7 mouse cellular contexts compared by ENCODE assay signal in genomic region chr9:13748798-13749674, GRCm38 (mm10). TPM values are rescaled to one million over a fixed set of nuclear protein-coding genes. Genes with fewer than 3 reads are reported as not detected.
DNase-seq lines count a peak whose midpoint lies in the region; ATAC-seq and TF ChIP-seq lines count a peak whose summit lies in the region.

No protein-coding gene starts in this region.

- peak overlapping the region; percentile 98 for H3K9ac ChIP-seq in embryonic facial prominence, embryonic 12.5 days
- peak overlapping the region; percentile 97 for H3K9ac ChIP-seq in heart, adult 2 months (ENCODE audit: low read depth, low read length)
- peak overlapping the region; percentile 98 for H3K9ac ChIP-seq in limb, embryonic 13.5 days
- peak overlapping the region; percentile 84 for H3K9ac ChIP-seq in midbrain, embryonic 16.5 days (ENCODE audit: low read depth, low read length)

- H3K36me3 ChIP-seq in embryonic facial prominence, embryonic 12.5 days, result no peaks in the 10 kb centered on the region
- peaks cover 9% of the 10 kb centered on the region for H3K36me3 ChIP-seq in heart, adult 2 months (ENCODE audit: control insufficient read depth, insufficient read depth, low read length)
- no peaks in the 10 kb centered on the region; the same call in 1 of the 2 replicates for H3K36me3 ChIP-seq in limb, embryonic 13.5 days
- no peaks in the 10 kb centered on the region for H3K36me3 ChIP-seq in midbrain, embryonic 16.5 days (ENCODE audit: control insufficient read depth, insufficient read depth, low read length)

- peak; percentile 99 for DNase-seq in adrenal gland, postnatal 25 days
- DNase-seq in heart, adult 2 months, result peak; percentile 97 to 98
- DNase-seq in kidney, adult 8-10 months, result peak; percentile 94 to 95
- DNase-seq in spleen, postnatal 10 days (ENCODE audit: low spot score in 2 of 2), result peak; percentile 94 to 97

- peak overlapping the region; percentile 95 for H3K4me3 ChIP-seq in embryonic facial prominence, embryonic 12.5 days
- H3K4me3 ChIP-seq in heart, adult 2 months, result peak overlapping the region; percentile 93
- H3K4me3 ChIP-seq in limb, embryonic 13.5 days, result peak overlapping the region; percentile 98
- H3K4me3 ChIP-seq in midbrain, embryonic 16.5 days (ENCODE audit: low read depth, low read length), result peak overlapping the region; percentile 82

- peak overlapping the region; percentile 81 for H3K4me2 ChIP-seq in embryonic facial prominence, embryonic 12.5 days (replicated peaks)
- H3K4me2 ChIP-seq in limb, embryonic 13.5 days (replicated peaks), result peak overlapping the region; percentile 87
- peak overlapping the region; percentile 87 for H3K4me2 ChIP-seq in midbrain, embryonic 16.5 days (ENCODE audit: low read length)

- H3K9me3 ChIP-seq in embryonic facial prominence, embryonic 12.5 days, result 0 out of 2 replicates have a peak, but pooled peaks cover 5% of the 10 kb centered on the region
- peaks cover 5% of the 10 kb centered on the region; the same call in 1 of the 2 replicates for H3K9me3 ChIP-seq in limb, embryonic 13.5 days
- H3K9me3 ChIP-seq in midbrain, embryonic 16.5 days (replicated peaks; ENCODE audit: control insufficient read depth, low read length, poor library complexity, severe bottlenecking), result no peaks in the 10 kb centered on the region; the same call in 1 of the 2 replicates

- peak; percentile 19; the same call in 1 of the 2 replicates for TF ChIP-seq CTCF in heart, adult 2 months (IDR thresholded peaks at IDR 0.05)

- H3K27ac ChIP-seq in embryonic facial prominence, embryonic 12.5 days, result peak overlapping the region; percentile 94
- peak overlapping the region; percentile 92 for H3K27ac ChIP-seq in heart, adult 2 months
- peak overlapping the region; percentile 92 for H3K27ac ChIP-seq in limb, embryonic 13.5 days
- peak overlapping the region; percentile 90 for H3K27ac ChIP-seq in midbrain, embryonic 16.5 days (ENCODE audit: low read length)

- peak; percentile 64 for TF ChIP-seq EP300 in heart, adult 2 months (IDR thresholded peaks at IDR 0.05; ENCODE audit: insufficient read depth, low read depth, low read length)

- H3K4me1 ChIP-seq in embryonic facial prominence, embryonic 12.5 days, result peaks cover 12% of the 10 kb centered on the region; the same call in 1 of the 2 replicates
- peaks cover 7% of the 10 kb centered on the region for H3K4me1 ChIP-seq in heart, adult 2 months (ENCODE audit: control insufficient read depth, insufficient read depth, low read length)
- peaks cover 14% of the 10 kb centered on the region for H3K4me1 ChIP-seq in limb, embryonic 13.5 days
- peaks cover 11% of the 10 kb centered on the region for H3K4me1 ChIP-seq in midbrain, embryonic 16.5 days (ENCODE audit: control insufficient read depth, insufficient read depth, low read length)

- H3K79me2 ChIP-seq in heart, adult 2 months (replicated peaks; ENCODE audit: control insufficient read depth, insufficient read depth, low read length), result peaks cover 5% of the 10 kb centered on the region; the same call in 1 of the 2 replicates

- ATAC-seq in embryonic facial prominence, embryonic 12.5 days (ENCODE audit: insufficient number of reproducible peaks, insufficient read depth, low FRiP score, low TSS enrichment), result peak; percentile 98
- ATAC-seq in limb, embryonic 13.5 days (ENCODE audit: low FRiP score, low read depth), result peak; percentile 99
- ATAC-seq in midbrain, embryonic 16.5 days, result peak; percentile 100

- under 1% methylated on average over 60 of the region's 60 CpGs for WGBS in embryonic facial prominence, embryonic 12.5 days
- WGBS in heart, adult 2 months, result under 1% methylated on average over 60 of the region's 60 CpGs
- 2% methylated on average over 58 of the region's 60 CpGs for WGBS in limb, embryonic 13.5 days
- WGBS in midbrain, embryonic 16.5 days, result 1% methylated on average over 58 of the region's 60 CpGs

- H3K27me3 ChIP-seq in embryonic facial prominence, embryonic 12.5 days, result no peaks in the 10 kb centered on the region
- H3K27me3 ChIP-seq in heart, adult 2 months (ENCODE audit: control insufficient read depth, insufficient read depth, low read length), result no peaks in the 10 kb centered on the region
- H3K27me3 ChIP-seq in limb, embryonic 13.5 days, result no peaks in the 10 kb centered on the region
- H3K27me3 ChIP-seq in midbrain, embryonic 16.5 days (ENCODE audit: control insufficient read depth, insufficient read depth, low read depth, low read length), result no peaks in the 10 kb centered on the region

- intact Hi-C loops in heart, adult 2 months (cut with DNase I), result loop anchor here (2.0 kb wide), 1 partner anchor 78 kb away; the partner anchor contains the start of genes Cep57 and Fam76b

- peak; percentile 88 for TF ChIP-seq POLR2A in heart, adult 2 months (IDR thresholded peaks at IDR 0.05; ENCODE audit: insufficient read depth, low read depth, low read length)

RNA-seq across cellular contexts. Expression of gene Mtmr2, which starts 0.8 kb away (rescaled TPM):
- 63.4 and 63.7 TPM in 2 replicates for total RNA-seq in adrenal gland, postnatal 25 days (2021)
- polyA plus RNA-seq in embryonic facial prominence, embryonic 12.5 days (2016; fragmentation: Nextera tagmentation; extraction: Ambion mirVana), result 81.3 and 82.8 TPM in 2 replicates
- 10 to 100 TPM; 19.6 to 22.4 TPM for total RNA-seq in heart, adult 2 months (2021)
- 7.2 and 12.7 TPM in 2 replicates for polyA plus RNA-seq in heart, adult 2 months (2012; rRNA removed)
- 84.0 and 86.8 TPM in 2 replicates for polyA plus RNA-seq in limb, embryonic 13.5 days (2015; fragmentation: Nextera tagmentation; extraction: Ambion mirVana)
- 56.5 and 57.9 TPM in 2 replicates for polyA plus RNA-seq in midbrain, embryonic 16.5 days (2015; fragmentation: Nextera tagmentation; extraction: Ambion mirVana)

Comparison
In these comparisons a context has a peak if more than half of its experiments do, and no peak if none do; other contexts are left out.
1. Peak in every context shown above with its lines: DNase-seq, ATAC-seq, H3K4me3 ChIP-seq and H3K27ac ChIP-seq.